Mouse (Mus musculus) R1 (cell line): ENCODE measurements at regions not wholly inside any gene's neighbourhood (a gene's known extent, or its start where the extent isn't known, plus 50 kb on each side); places are given as distances from the start of the nearest gene placed in this dataset.

Experiments
- DNase-seq: peaks from one replicate; pipeline ENCODE4 v3.0.0-alpha.2; 2018; ENCODE audit warnings: low read depth, low spot score

DNA sequence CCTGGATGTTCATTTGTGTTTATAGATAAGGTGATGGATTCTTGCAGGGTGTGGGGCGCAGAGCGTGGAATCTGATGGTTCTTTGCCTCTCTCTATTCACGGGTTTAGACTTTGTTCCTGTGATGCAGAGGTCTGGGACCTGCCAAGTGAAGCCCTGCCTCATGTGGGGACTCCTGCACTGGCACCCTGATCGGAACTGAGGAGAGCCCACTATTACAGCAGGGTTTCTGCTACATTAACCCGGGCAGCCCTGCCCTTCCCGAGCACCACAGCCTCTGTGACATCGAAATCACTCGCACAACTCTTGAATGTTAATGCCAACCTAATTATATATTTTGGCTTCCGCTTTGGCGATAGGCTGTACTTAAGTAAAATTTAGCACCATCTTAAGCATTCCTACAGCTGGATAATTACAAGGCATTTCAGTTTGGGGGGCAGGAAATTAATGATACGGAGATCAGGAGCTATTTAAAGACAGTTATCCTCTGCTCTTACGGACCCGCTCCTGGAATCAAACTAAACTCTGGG lies 294.7 kb downstream of the Irs2 start:
- no peak for DNase-seq

DNA sequence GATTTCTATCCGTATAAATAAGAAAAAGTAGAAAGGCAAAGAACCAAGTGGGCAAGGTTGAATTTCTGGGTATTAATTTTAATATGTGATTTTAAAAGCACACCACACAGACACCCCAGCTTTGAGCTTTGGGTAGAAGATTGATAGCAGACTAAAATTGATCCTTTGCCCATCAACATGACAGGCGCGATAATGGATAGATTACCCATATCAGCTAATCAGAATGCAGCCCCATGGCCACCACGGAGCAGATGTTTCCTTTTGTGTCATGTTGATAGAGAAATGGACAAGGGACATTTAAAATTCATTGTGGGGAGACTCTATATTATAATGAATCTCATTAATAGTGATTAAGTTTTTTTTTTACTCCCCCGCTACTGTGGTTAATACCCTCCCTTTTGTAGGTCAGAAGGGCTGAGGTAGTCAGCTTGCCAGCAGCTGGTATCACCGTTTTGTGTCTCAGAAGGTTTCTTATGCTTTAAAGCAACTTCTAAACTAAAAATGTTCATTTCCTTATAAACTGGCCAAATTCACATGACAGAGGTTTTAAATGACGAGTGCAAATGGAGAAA lies 296.1 kb downstream of the Irs2 start:
- no peak for DNase-seq

DNA sequence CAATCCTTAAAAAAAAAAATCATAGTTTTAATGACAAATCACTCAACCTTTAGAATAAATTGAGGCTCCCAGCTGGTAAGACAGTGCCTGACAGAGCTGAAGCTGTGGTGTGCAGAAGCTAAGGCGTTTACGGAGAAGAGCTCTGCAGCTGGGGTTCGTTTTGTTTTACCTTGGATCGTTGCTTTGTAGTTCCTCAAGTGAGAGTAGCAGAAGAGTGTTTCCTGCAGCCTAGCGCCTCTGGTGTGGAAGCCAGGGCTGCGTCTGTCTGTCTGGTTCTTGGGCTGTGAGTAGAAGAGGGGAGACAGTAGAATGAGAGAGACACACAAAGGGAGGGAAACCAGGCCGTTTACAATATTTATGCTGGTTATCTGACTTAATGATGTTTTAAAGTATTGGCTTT lies 296.8 kb downstream of the Irs2 start:
- no peak for DNase-seq

DNA sequence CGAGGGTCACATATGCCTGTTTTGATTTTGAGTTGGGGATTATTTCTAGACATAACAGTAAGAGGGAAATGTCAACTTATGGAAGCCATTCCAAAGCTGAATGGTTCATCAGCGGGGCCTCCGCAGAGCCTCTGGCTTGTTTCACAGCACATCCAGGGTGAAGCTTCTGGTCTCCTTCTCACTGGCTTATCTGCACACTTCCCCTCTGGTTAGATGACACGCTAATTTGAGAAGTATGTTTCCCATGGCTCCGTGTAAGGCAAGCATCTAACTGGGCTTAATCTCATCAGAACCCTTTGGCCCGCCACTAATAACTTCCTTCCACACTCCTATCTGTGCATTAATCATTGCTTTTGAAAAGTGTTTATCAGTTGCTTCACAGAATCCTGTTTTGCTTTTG lies 299.7 kb downstream of the Irs2 start:
- no peak for DNase-seq

DNA sequence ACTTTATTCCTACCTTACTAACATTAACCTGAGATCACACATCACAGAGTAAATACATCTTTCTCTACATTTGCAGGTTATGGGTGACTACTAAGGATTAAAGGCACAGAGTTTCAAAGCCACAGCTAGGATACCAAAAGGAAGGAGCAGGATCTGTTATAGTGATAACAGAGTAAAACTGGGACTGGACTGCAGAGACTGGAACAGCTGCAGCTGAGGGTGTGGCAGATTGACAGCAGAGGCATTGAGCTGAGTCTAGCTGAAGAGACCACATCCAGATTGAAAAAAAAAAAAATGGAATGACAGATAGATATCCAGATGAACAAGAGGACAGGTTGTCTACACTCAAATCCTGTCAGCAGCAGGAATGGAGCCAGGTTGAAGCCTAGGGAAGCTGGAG lies 301.1 kb downstream of the Irs2 start:
- no peak for DNase-seq

DNA sequence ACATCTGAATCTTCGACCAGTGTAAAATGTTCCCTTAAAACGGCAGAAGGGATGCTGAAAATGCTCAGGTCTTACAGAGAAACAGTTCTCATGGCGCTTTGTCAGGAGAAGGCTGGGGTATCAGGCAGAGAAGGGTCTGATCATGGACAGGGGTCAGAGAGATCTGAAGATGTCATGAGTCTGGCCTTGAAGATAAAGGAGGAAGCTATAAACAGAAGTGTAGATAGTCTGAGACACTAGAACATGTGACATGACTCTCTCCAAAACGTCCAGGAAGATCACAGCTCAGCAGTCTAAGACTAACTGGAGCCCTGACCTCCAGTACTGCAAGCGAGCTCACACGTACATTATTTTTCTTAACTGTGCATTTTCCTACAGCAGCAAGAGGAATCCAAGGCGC lies 302.3 kb downstream of the Irs2 start:
- DNase-seq = no peak

DNA sequence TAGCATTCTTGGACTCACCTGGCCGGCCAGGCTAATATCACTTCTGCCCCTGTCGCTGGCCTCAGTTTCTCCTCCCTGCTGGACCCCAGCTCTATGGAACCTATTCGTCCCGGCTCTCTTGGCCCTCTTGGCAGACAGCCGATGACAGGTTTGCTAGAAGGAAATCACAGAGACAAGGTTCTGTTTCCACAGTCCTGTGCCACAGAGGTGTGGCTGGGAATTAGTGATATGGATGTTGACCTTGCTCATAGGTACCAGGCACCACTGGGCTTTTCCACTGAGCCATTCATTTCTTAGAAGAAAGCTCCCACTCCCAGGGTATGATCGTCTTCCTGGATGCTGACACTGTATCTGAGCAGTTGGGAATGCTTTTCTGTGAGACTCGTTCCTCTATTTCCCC lies 305.5 kb downstream of the Irs2 start:
- DNase-seq = no peak

DNA sequence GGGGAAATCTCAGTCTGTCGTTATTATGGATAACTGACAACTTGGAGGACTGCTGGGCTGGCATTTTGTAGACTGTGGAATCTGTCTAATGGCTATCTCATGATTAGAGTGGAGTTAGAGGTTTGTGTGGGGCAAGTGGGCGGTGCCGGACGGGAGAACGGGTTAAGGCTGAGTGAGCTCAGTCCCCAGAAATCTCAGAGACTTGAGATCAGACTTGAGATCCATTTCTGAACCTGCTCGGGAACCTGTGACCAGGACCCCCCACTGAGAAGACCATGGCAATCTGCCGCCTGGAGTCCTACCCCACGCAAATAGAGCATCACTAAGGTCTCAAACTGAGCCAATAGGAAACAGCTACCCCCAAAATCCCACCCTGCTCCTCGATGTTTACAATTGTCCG lies 306.0 kb downstream of the Irs2 start:
- no peak for DNase-seq

DNA sequence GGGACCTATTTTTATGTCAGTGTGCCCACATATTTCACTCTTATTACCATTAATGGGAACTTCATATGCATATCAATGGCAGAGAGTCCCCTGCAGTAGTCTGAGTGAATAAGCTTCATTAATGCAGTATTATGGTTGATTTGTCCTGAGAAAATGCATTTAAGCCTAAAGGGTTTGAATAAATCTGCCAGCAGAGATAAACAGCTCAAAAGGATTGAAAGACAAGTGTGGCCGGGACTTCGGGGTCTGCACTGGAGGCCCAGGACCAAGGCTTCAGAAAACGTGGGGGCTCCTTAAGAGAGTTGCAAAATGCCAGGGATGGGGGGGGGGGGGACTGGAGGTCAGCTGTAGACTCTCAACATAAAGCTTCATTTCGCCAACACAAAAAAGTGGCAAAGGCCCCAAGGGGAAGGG lies 306.6 kb downstream of the Irs2 start:
- DNase-seq = no peak

DNA sequence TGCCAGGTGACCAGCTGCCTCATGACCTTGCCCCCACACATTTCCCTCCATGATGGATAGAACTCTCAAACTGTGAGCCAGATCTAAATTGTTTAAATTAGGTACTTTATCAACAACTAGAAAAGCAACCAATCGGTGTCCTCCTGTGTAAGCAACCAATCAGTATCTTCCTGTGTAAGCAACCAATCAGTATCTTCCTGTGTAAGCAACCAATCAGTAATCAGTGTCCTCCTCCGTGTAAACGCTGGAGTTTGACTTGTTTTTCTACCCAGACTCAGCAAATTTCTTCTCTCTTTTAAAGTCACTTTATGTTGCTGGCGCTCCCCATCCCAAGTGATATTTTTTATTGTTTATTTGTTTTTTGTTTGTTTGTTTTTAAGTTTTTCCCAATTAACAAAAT lies 307.0 kb downstream of the Irs2 start:
- DNase-seq = no peak

DNA sequence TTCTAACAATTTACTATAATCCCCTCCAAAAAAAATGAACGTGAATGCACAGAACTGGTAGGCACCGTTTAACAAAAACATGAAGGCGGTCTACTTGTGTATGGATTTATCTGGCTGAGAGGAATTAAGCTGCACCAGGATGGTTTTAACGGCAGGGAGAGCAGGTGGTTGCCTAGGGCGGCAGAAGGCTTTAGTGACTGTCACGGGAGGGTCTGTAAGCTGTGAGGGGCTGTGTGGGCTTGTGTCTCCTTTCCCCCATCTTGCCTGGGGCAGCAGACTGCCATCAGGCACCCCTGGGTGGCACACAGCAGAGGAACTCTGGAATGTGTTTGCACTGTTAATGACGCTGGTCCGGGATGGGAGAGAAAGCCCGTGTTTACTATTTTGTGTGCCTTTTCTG lies 308.6 kb downstream of the Irs2 start:
- DNase-seq = no peak

DNA sequence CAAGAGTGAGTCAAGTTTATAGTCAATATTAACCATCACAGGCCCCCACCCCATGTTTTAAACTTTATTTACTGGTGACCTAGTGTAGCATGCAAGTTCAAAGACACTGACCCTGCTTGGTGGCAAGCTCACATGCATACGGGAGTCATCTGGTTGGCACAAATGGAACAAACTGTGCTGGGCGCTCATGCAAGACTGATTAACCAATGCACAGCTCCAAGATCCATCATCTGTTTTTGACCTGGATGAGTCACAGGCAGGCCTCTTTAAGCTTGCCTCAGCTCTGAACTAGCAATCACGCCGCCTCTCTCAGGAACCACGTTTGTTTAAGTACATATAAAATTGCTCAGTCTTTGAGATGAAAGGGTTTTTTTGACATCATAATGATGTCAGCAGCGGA lies 313.1 kb downstream of the Irs2 start:
- DNase-seq = no peak

DNA sequence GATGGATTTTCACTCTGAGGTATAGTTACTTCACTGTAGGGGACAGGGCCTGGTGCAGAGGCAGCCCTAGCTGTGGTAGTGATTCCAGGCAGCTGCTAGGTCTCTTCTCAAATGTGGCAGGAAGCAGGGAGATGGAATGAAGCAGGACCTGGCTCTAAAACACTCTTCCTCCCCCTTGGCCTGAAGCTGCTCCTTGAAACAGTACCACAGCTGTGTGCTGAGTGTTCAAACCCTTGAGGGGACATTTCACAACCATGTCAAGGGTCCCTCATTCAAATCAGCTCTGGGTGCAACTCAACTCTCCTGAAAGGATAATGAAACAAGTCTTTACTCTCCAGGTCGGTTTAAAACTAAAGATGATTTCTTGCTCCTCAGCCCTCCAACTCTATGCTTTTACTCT lies 317.6 kb downstream of the Irs2 start:
- no peak for DNase-seq

DNA sequence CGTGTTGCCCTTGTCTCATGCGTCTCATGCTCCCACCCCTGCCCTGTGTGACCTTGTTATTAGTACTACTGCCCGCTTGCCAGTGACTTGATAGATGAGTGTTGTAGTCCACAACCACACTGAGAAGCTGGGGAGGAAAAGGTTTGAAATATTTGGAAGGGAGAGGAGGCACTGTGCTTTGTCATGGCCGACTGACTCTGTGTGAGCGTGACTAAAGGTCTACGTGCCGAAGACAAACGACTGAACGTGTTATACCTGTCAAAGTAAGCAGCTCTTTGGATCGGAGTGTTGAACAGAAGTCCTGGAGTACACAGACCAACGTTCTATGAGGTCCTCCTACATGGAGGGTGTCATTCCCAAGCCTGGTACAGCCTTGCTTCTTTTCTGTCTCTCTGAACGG lies 318.4 kb downstream of the Irs2 start:
- no peak for DNase-seq

DNA sequence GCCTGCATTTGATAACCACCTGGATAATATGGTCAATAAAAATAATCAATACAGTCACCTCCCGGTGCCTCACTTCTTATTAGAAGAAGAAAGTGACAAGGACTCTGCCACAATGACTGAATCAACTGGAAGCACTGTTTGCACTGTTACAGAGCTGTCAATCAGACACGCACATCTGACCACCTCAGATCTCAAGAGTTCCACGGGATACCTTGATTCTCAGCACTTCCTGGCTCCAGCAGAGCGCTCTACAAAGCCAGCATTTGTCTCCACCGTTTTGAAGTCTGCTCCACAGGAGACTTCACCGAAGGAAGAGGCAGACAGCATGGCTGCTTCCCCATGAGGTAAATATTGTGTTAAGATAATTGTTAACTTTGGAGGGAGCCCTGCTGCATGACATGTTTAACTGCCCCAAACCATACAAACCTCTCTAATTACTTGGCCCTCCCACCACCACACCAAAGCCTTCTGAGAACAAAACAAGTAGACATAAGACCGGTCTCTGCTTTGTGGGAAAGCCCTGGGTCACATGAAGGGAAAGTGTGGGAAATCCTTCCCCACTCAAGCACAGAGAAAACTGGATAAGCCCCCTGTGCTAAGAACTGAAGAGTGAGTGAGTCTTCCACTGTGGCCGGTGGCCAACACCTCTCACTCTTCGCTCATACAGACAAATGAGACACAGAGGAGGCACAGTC lies 320.2 kb downstream of the Irs2 start:
- no peak for DNase-seq
